In the genomic region with DNA sequence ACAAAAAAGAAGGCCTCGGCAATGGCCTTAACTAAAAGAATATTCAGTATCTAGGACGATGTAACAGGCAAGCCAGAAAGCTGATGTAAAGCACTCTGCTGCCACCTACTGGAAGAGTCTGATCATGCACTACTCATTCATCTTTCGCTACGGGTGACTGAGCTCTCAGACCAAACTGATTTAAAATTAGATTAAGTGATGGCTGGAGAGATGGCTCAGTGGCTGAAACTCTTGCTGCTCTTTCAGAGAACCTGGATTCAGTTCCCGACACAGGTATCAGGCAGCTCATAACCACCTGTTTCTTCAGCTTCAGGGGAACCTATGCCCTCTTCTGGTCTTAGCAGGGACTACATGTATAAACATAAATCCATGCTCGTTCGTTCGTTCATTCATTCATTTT, we compare ENCODE assay signal across 8 mouse cellular contexts. TPM values are rescaled to one million over a fixed set of nuclear protein-coding genes. Genes with fewer than 3 reads are reported as not detected.
DNase-seq lines count a peak whose midpoint lies in the region; ATAC-seq and TF ChIP-seq lines count a peak whose summit lies in the region.

No protein-coding gene starts in this region.

- 17% methylated on average over 8 of the region's 8 CpGs for WGBS in embryonic facial prominence, embryonic 11.5 days
- WGBS in intestine, postnatal 0 days: 14% methylated on average over 8 of the region's 8 CpGs
- 37% methylated on average over 8 of the region's 8 CpGs for WGBS in limb, embryonic 10.5 days
- 22% methylated on average over 8 of the region's 8 CpGs for WGBS in midbrain, embryonic 14.5 days

- H3K36me3 ChIP-seq in embryonic facial prominence, embryonic 11.5 days (replicated peaks; ENCODE audit: control insufficient read depth, insufficient read depth, low read depth, low read length): no peaks in the 10 kb centered on the region
- peaks cover 18% of the 10 kb centered on the region for H3K36me3 ChIP-seq in intestine, postnatal 0 days (ENCODE audit: control insufficient read depth, insufficient read depth)
- peaks cover 50% of the 10 kb centered on the region for H3K36me3 ChIP-seq in limb, embryonic 10.5 days
- peaks cover 27% of the 10 kb centered on the region for H3K36me3 ChIP-seq in midbrain, embryonic 14.5 days (ENCODE audit: control insufficient read depth, insufficient read depth, low read length)

- TF ChIP-seq CTCF in intestine, postnatal 0 days (IDR thresholded peaks at IDR 0.05; ENCODE audit: low read depth): peak; percentile 96

- no peak overlapping the region for H3K9ac ChIP-seq in embryonic facial prominence, embryonic 11.5 days (replicated peaks; ENCODE audit: low read length)
- no peak overlapping the region for H3K9ac ChIP-seq in intestine, postnatal 0 days (ENCODE audit: low read depth, low read length)
- no peak overlapping the region for H3K9ac ChIP-seq in midbrain, embryonic 14.5 days (replicated peaks; ENCODE audit: low read length)

- no peak overlapping the region for H3K4me2 ChIP-seq in embryonic facial prominence, embryonic 11.5 days (ENCODE audit: low read depth, low read length)
- peak overlapping the region; percentile 59 for H3K4me2 ChIP-seq in intestine, postnatal 0 days (replicated peaks; ENCODE audit: low read depth)
- H3K4me2 ChIP-seq in midbrain, embryonic 14.5 days (ENCODE audit: low read length): peak overlapping the region; percentile 25; the same call in 1 of the 2 replicates

- H3K4me1 ChIP-seq in embryonic facial prominence, embryonic 11.5 days (ENCODE audit: control insufficient read depth, insufficient read depth, low read length): no peaks in the 10 kb centered on the region
- H3K4me1 ChIP-seq in intestine, postnatal 0 days (replicated peaks; ENCODE audit: control insufficient read depth, insufficient read depth, low read length): no peaks in the 10 kb centered on the region
- no peaks in the 10 kb centered on the region for H3K4me1 ChIP-seq in limb, embryonic 10.5 days
- no peaks in the 10 kb centered on the region for H3K4me1 ChIP-seq in midbrain, embryonic 14.5 days (ENCODE audit: control insufficient read depth, insufficient read depth, low read length)

- H3K27me3 ChIP-seq in embryonic facial prominence, embryonic 11.5 days (ENCODE audit: control insufficient read depth, insufficient read depth, low read length): no peaks in the 10 kb centered on the region
- no peaks in the 10 kb centered on the region for H3K27me3 ChIP-seq in intestine, postnatal 0 days (replicated peaks; ENCODE audit: control insufficient read depth, insufficient read depth, low read length)
- no peaks in the 10 kb centered on the region for H3K27me3 ChIP-seq in limb, embryonic 10.5 days (ENCODE audit: low read depth, poor library complexity, severe bottlenecking)
- no peaks in the 10 kb centered on the region for H3K27me3 ChIP-seq in midbrain, embryonic 14.5 days (ENCODE audit: control insufficient read depth, insufficient read depth, low read length)

- no peaks in the 10 kb centered on the region for H3K9me3 ChIP-seq in embryonic facial prominence, embryonic 11.5 days (replicated peaks; ENCODE audit: control insufficient read depth, low read length)
- no peaks in the 10 kb centered on the region for H3K9me3 ChIP-seq in intestine, postnatal 0 days (ENCODE audit: control insufficient read depth)
- no peaks in the 10 kb centered on the region for H3K9me3 ChIP-seq in limb, embryonic 10.5 days (replicated peaks)
- no peaks in the 10 kb centered on the region for H3K9me3 ChIP-seq in midbrain, embryonic 14.5 days (ENCODE audit: control insufficient read depth, low read length)

- no peak overlapping the region for H3K27ac ChIP-seq in embryonic facial prominence, embryonic 11.5 days (replicated peaks; ENCODE audit: low read depth, low read length)
- no peak overlapping the region for H3K27ac ChIP-seq in intestine, postnatal 0 days (ENCODE audit: low read depth, low read length)
- H3K27ac ChIP-seq in limb, embryonic 10.5 days: no peak overlapping the region
- no peak overlapping the region for H3K27ac ChIP-seq in midbrain, embryonic 14.5 days (replicated peaks; ENCODE audit: low read depth, low read length)

- peak; percentile 91 for DNase-seq in 3T3-L1 (ENCODE audit: low read depth, low spot score)
- peak; percentile 85 for DNase-seq in adrenal gland, postnatal 14 days
- peak; percentile 88 for DNase-seq in embryonic facial prominence, embryonic 11.5 days (ENCODE audit: low spot score)
- peak; percentile 80 for DNase-seq in limb, embryonic 10.5 days (ENCODE audit: low spot score)
- DNase-seq in midbrain, embryonic 14.5 days: peak; percentile 92
- DNase-seq in spleen, adult 18-20 months: peak; percentile 14 to 66

- no peak overlapping the region for H3K4me3 ChIP-seq in embryonic facial prominence, embryonic 11.5 days (ENCODE audit: low read depth, low read length)
- peak overlapping the region; percentile 31 for H3K4me3 ChIP-seq in intestine, postnatal 0 days (ENCODE audit: low read depth, low read length)
- H3K4me3 ChIP-seq in limb, embryonic 10.5 days: no peak overlapping the region
- H3K4me3 ChIP-seq in midbrain, embryonic 14.5 days (replicated peaks; ENCODE audit: low read depth, low read length): no peak overlapping the region; the same call in 1 of the 2 replicates

- no peak for ATAC-seq in embryonic facial prominence, embryonic 11.5 days (replicated peaks; ENCODE audit: insufficient number of reproducible peaks, low FRiP score, low TSS enrichment, low read depth)
- peak; percentile 83 for ATAC-seq in granulocyte monocyte progenitor cell, adult 5-6 weeks (replicated peaks; ENCODE audit: poor library complexity, severe bottlenecking)
- ATAC-seq in intestine, postnatal 0 days: peak; percentile 41; the same call in 1 of the 2 replicates
- no peak for ATAC-seq in midbrain, embryonic 14.5 days (ENCODE audit: low FRiP score, low TSS enrichment)

RNA-seq across cellular contexts. Expression of a gene that starts 27.8 kb away (rescaled TPM):
- total RNA-seq in adrenal gland, postnatal 14 days (2021): 15.2 and 15.3 TPM in 2 replicates
- polyA plus RNA-seq in embryonic facial prominence, embryonic 11.5 days (2014; fragmentation: Nextera tagmentation; extraction: Ambion mirVana): 14.3 and 17.1 TPM in 2 replicates
- 13.3 and 16.6 TPM in 2 replicates for total RNA-seq in granulocyte monocyte progenitor cell, adult 5-6 weeks (2014; fragmentation: Nextera tagmentation)
- 7.5 and 9.5 TPM in 2 replicates for total RNA-seq in granulocyte monocyte progenitor cell, adult 5-6 weeks (2017)
- 6.0 and 6.8 TPM in 2 replicates for polyA plus RNA-seq in intestine, postnatal 0 days (2015; fragmentation: Nextera tagmentation; extraction: Ambion mirVana)
- polyA plus RNA-seq in limb, embryonic 10.5 days (2016; fragmentation: Nextera tagmentation; extraction: Ambion mirVana): 15.9 and 20.3 TPM in 2 replicates
- 19.0 and 19.8 TPM in 2 replicates for polyA plus RNA-seq in midbrain, embryonic 14.5 days (2014; fragmentation: Nextera tagmentation; extraction: Ambion mirVana)

RNA-seq across cellular contexts. Expression of a gene that starts 28.1 kb away (rescaled TPM):
- 7.8 and 9.5 TPM in 2 replicates for total RNA-seq in adrenal gland, postnatal 14 days (2021)
- polyA plus RNA-seq in embryonic facial prominence, embryonic 11.5 days (2014; fragmentation: Nextera tagmentation; extraction: Ambion mirVana): 26.9 and 29.6 TPM in 2 replicates
- total RNA-seq in granulocyte monocyte progenitor cell, adult 5-6 weeks (2014; fragmentation: Nextera tagmentation): 19.6 and 25.2 TPM in 2 replicates
- 8.6 and 11.2 TPM in 2 replicates for total RNA-seq in granulocyte monocyte progenitor cell, adult 5-6 weeks (2017)
- polyA plus RNA-seq in intestine, postnatal 0 days (2015; fragmentation: Nextera tagmentation; extraction: Ambion mirVana): 4.5 and 4.8 TPM in 2 replicates
- polyA plus RNA-seq in limb, embryonic 10.5 days (2016; fragmentation: Nextera tagmentation; extraction: Ambion mirVana): 21.8 and 22.5 TPM in 2 replicates
- polyA plus RNA-seq in midbrain, embryonic 14.5 days (2014; fragmentation: Nextera tagmentation; extraction: Ambion mirVana): 19.9 and 20.6 TPM in 2 replicates

Comparison
In these comparisons a context has a peak if more than half of its experiments do, and no peak if none do; other contexts are left out.
1. DNase-seq: peak in every context shown above with its lines; median percentile 92 in midbrain, embryonic 14.5 days; 91 in 3T3-L1; 88 in embryonic facial prominence, embryonic 11.5 days; 85 in adrenal gland, postnatal 14 days; 80 in limb, embryonic 10.5 days; 40 in spleen, adult 18-20 months.
2. ATAC-seq: peak in granulocyte monocyte progenitor cell, adult 5-6 weeks (single experiment) and intestine, postnatal 0 days (single experiment); none in embryonic facial prominence, embryonic 11.5 days (single experiment) and midbrain, embryonic 14.5 days (single experiment).